Mouse (Mus musculus): ENCODE data around the gene C530008M17Rik.
A peak's percentile ranks its signal among the peaks of the same experiment; 100 is the strongest.

C530008M17Rik gene

DNA sequence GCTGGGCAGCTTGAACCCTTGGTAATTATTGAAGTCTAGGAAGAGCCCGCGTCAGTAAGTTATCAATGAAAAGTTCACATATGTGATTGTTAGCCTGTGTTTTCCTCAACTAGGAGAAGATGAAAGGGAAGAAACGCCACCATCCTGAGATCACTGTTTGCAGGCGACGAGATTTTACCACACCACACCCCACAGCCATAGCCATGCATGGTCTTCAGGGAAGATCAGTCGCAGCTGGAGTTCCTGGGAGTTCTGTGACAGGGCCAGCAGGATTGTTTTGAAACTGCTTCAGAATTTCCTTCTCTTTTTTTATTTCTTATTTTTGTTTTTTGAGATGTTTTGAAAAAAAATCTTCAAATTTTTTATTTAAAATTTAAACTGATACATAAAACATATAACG lies 8.6 kb downstream of the C530008M17Rik start:
- DNase-seq (ENCODE audit: low read depth, low spot score): no peak

DNA sequence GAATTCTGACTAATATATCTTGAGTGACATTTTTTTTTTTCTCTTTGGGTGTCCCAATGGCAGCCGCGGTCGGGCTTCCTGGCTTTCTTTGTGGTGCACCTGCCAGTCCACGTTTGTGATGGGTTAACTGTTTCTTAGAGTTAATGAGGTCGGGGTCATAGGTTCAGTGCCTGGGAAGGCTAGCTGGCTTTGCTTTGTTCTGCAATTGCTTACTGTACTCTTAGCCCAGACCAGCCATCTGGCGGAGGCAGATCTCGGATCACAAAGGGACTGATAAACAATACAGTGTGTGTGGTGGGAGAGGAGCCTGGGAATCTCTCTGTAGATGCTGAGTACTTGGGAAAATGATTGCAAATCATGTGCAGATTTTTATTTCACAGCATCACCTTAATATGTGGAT lies 9.1 kb downstream of the C530008M17Rik start:
- DNase-seq (ENCODE audit: low read depth, low spot score): no peak

- no peak for DNase-seq (ENCODE audit: low read depth, low spot score)
Observed at GRCm38 (mm10) chr5:76666026-76666756, 9.9 kb downstream of the C530008M17Rik start.

DNA sequence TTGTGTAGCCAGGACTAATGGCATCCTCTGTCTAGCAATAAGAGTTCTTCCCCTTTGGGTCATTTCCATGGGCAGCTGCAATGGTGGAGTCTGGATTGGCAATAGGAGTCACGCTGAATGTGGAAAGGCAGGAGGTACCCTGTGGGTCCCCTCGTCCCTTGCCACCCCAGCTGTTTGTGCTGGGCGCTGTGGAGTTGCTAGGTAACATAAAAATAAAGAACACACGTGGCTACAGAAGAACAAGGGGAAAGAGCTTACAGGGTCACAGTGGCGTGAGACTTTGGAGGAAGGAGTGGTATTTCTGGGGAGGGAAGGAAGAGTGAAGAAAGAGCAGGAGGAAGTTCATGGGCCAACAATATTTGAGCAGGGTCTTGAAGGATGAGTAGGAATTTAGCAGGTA lies 11.8 kb downstream of the C530008M17Rik start:
- DNase-seq (ENCODE audit: low read depth, low spot score): no peak

DNA sequence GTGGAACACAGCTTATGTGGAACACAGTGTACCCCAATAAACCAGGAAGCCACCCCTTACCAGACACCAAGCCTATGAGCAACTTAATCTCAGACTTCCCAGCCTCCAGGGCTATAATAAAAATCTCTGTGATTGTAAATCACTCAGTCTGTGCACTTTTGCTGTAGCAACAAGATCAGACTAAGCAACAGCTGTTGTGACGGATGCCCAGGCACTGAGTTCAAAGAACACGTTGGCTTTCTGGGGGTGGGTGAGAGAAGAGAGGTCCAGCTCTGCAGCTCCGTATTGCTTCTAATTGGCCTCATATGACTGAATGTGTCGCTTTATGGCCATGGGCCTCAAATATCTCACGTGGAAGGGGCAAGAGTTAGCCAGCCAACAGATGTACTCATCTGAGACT lies 12.2 kb downstream of the C530008M17Rik start:
- DNase-seq (ENCODE audit: low read depth, low spot score): no peak

GRCm38 (mm10) chr5:76670183-76670582 lies 13.9 kb downstream of the C530008M17Rik start:
- DNase-seq (ENCODE audit: low read depth, low spot score): no peak

DNA sequence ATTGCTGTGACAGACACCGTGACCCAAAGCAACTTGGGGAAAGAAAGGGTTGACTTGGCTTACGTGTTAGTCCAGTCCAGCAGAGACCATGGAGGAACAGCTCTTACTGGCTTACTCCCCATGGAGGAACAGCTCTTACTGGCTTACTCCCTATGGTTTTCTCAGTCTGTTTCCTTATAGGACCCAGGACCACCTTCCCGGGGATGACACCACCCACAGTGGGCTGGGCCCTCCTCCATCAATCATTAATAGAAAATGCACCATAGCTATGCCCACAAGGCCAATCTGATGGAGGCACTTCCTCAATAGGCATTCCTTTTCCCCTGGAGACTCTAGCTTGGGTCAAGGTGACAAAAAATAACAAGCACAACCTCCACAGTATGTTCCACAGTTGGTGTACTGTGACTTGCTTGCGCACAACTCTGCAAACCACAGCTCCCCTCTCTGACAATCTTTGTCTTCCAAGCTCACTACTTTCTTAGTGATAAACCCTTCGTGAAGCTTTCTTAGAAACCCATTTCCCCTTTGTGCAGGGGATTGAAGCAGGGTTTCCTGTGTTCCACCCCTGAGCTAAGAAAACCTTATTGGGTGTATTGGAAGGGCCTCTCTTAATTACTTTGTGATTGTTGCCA lies 17.8 kb downstream of the C530008M17Rik start:
- DNase-seq (ENCODE audit: low read depth, low spot score): no peak

DNA sequence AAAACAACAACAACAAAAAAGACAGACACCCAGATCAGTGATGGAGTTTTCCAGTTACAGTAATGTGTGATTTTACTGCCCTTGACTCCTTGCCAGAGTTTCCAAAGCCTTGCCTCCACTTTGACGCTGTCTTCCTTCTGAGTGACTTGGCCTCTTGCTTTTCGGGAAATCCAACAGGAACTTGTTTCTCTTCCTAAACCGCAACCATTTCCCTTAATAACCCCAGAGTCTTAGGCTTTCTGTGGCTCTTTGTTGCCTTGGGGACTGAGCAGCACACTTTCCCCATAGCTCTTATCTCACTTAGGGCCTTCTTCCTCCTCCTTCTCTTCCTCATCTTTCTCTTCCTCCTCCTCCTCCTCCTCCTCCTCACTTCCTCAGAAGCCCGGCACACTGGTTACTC lies 19.1 kb downstream of the C530008M17Rik start:
- no peak for DNase-seq (ENCODE audit: low read depth, low spot score)

DNA sequence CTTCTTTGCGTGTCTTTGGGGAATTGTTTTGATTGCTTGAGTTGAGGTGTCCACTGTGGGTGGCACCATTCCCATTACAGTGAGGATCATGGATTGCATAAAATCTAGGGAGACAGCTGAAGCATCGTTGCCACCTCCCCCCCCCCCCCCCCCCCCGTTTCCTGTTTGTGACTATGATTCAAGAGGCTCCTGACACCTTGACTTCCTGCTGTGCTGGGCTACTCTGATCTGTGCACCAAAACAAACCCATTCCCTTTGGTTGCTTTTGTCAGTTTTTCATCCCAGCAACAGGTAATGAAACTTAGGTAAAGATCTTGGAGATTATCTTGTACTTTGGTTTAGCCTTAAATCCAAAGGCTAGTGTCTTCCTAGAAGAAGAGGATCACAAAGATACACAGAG lies 24.6 kb downstream of the C530008M17Rik start:
- DNase-seq (ENCODE audit: low read depth, low spot score): no peak

GRCm38 (mm10) chr5:76681895-76682656 lies 25.8 kb downstream of the C530008M17Rik start:
- DNase-seq (ENCODE audit: low read depth, low spot score): no peak

- DNase-seq (ENCODE audit: low read depth, low spot score): no peak
Observed at GRCm38 (mm10) chr5:76683455-76683854, 27.1 kb downstream of the C530008M17Rik start.

- no peak for DNase-seq (ENCODE audit: low read depth, low spot score)
Observed at GRCm38 (mm10) chr5:76684658-76685605, 28.6 kb downstream of the C530008M17Rik start.

DNA sequence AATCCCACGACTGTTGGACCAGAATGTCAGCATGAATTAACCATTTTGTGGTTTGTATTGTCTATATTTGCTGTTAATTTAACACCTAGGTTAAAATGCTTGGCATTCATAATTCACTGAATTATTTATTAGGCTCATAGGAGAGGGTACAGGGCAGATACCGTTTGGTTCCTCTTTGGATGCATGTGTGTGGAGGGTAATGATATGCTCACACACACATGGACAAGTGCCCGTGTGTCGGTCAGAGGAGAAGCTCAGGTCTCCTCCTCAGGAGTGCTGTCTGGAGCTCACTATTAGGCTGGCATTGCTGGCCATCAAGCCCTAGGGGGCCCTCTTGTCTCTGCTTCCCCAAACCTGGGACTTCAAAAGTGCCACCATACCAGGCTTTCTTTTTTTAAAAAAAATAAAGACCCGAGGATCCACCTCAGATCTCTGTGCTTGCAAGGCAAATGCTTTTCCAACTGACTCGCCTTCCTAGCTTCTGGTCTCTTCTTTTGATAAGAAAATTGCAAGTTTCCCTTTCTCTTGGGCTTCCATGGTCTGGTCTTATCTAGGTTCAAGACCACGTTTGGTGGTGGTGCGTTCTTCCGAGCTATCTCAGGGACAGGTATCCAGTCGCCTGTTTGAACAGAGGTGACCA lies 31.8 kb downstream of the C530008M17Rik start:
- DNase-seq (ENCODE audit: low read depth, low spot score): no peak

- no peak for DNase-seq (ENCODE audit: low read depth, low spot score)
Observed at GRCm38 (mm10) chr5:76688643-76689042, 32.3 kb downstream of the C530008M17Rik start.

DNA sequence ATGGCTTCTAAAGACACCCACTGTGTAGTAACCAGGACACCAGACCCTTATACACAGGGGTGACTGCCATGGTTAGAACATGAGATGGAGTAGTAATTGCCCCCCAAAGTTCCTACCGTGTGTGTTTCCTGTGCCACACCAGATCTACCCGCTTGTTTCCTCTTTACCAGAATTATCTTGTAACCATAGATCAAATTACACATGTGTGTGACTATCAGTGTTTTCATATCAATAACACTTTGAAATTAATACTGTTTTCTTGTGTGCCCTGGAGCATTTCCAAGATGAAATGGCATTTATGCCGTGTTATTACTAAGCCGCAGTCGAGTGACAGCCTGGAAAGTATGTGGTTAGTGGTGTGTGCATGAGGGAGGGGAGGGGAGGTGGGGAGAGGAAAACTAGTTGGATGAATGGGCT lies 33.9 kb downstream of the C530008M17Rik start:
- DNase-seq (ENCODE audit: low read depth, low spot score): no peak

DNA sequence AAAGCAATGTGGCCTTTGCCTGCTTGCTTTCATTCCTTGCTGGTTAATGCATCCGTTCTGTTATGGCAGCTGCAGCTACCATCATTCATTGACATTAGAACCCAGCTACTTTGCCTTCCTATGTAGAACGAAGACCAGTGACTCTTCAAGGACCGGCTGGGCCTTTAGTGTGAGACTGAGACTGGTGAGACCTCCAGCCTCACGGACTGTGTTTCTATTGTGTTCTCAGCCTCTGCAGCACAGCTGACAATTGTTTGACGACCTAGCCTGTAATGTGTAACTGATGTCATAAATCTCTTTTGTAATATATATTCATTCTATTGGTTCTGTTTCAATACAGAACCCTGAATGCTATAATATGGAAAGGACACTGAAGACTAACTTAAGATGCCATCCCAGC lies 34.9 kb downstream of the C530008M17Rik start:
- DNase-seq (ENCODE audit: low read depth, low spot score): no peak

DNA sequence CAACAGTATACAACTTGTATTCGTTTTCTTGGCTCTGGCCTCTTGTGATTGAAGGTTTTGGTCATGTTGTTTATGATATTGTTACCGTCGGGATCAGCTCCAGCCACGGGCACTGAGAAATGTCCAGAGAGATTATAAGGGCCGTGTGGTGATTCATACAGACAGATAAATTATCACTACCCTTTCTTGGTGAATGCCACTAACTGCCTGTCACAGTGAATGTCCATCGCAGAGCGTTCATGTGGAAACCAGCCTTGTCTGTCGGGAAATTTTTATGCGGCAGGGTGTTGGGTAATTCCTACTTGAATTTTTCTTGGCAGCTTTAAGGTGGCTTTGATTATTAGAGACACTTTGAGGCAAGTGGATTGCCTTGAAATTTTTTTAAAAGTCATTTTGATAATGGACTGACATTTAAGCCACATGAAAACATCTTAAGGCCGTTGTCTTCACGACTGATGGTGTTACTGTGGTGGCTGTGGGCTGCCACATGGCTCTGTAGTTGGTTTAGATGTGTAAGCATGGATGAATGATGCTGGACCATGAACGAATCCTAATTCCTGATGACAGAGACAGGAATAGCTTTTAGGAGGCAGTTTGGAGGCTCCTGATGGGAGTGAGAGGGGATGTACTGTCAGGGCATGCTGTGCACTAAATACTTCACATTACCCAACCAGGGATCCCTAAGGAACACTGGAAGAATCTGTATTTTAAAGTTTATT lies 35.6 kb downstream of the C530008M17Rik start:
- peak; percentile 23 for DNase-seq (ENCODE audit: low read depth, low spot score)

DNA sequence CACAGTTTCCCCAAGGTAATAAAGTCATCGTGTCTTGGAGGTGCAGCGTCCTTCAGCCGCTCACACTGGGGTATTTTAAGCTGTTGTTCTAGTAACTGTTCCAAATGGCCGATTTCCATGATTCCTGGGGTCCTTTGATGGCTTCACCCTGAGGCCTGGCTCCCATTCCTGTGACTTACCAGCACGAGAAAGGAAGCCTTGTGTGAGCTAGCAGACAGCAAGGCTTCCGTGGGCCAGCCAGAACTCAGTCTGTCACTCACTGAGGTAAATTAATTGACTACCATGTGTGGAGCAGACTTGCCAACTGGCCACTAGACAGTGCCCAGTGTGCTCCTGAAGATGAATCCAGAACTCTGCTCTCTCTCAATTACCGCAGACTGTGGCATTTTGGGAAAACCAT lies 41.2 kb downstream of the C530008M17Rik start:
- no peak for DNase-seq (ENCODE audit: low read depth, low spot score)

DNA sequence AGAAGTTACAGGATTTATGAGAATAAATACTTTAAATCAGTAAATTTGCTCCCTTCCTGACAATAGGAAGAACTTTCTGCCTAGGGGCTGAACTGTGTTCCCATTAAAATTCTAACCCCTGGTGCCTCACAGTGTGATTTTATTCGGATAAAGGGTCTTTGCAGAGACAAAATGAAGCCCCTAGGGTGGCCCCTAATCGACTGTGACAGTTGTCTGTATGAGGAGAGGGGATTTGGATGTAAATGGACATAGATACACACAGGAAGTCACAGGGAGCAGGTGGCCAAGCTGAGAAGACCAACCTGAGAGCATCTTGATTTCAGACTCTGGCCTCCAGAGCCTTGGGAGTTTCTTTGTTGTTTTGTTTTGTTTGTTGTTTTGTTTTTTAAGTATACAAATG lies 41.9 kb downstream of the C530008M17Rik start:
- no peak for DNase-seq (ENCODE audit: low read depth, low spot score)

- no peak for DNase-seq (ENCODE audit: low read depth, low spot score)
Observed at GRCm38 (mm10) chr5:76701127-76701853, 45.0 kb downstream of the C530008M17Rik start.
